Mouse (Mus musculus): ENCODE measurements around the gene Defb30. TPM values are rescaled to one million over a fixed set of nuclear protein-coding genes. Genes with fewer than 3 reads are reported as not detected.

The Defb30 gene
- polyA plus RNA-seq (2012; ENCODE audit: insufficient read depth, insufficient read length, missing spikeins) = not detected in 2 replicates

GRCm38 (mm10) chr14:63049910-63050370, at the start of gene Defb30:
Gene Defb30, minus strand, starts transcription at chr14:63049960.
- H3K4me1 ChIP-seq (ENCODE audit: control insufficient read depth, insufficient read depth, insufficient read length, low read length) = no peaks in the 10 kb centered on the region
- no peak within 1 kb of the TSS for H3K27ac ChIP-seq (replicated peaks; ENCODE audit: low read depth, low read length)

GRCm38 (mm10) chr14:63067708-63068107, 17.9 kb upstream of the Defb30 start:
- Histone ChIP-seq H3K4me1 (ENCODE audit: control insufficient read depth, insufficient read depth, insufficient read length, low read length) (no peaks in the 10 kb centered on the region), H3K27ac (replicated peaks; ENCODE audit: low read depth, low read length) (no peak overlapping the region), H3K4me3 (ENCODE audit: insufficient read depth, low read depth, low read length) (no peak overlapping the region)

More at GRCm38 (mm10) chr14:63049910-63050370, at the start of gene Defb30:
- H3K4me3 ChIP-seq (ENCODE audit: insufficient read depth, low read depth, low read length) = no peak within 1 kb of the TSS

- no peak overlapping the region for H3K4me3 ChIP-seq (ENCODE audit: insufficient read depth, low read depth, low read length)
- no peak overlapping the region for H3K27ac ChIP-seq (replicated peaks; ENCODE audit: low read depth, low read length)
- no peaks in the 10 kb centered on the region for H3K4me1 ChIP-seq (ENCODE audit: control insufficient read depth, insufficient read depth, insufficient read length, low read length)
Observed at GRCm38 (mm10) chr14:63066630-63067310, 17.0 kb upstream of the Defb30 start.

- no peak overlapping the region for H3K27ac ChIP-seq (replicated peaks; ENCODE audit: low read depth, low read length)
- H3K4me1 ChIP-seq (ENCODE audit: control insufficient read depth, insufficient read depth, insufficient read length, low read length) = no peaks in the 10 kb centered on the region
- no peak overlapping the region for H3K4me3 ChIP-seq (ENCODE audit: insufficient read depth, low read depth, low read length)
Observed at GRCm38 (mm10) chr14:63065391-63065790, 15.6 kb upstream of the Defb30 start.

- Histone ChIP-seq H3K4me1 (ENCODE audit: control insufficient read depth, insufficient read depth, insufficient read length, low read length) (no peaks in the 10 kb centered on the region), H3K27ac (replicated peaks; ENCODE audit: low read depth, low read length) (no peak overlapping the region), H3K4me3 (ENCODE audit: insufficient read depth, low read depth, low read length) (no peak overlapping the region)
Observed at GRCm38 (mm10) chr14:63062184-63062583, 12.4 kb upstream of the Defb30 start.

GRCm38 (mm10) chr14:63060361-63060760, 10.6 kb upstream of the Defb30 start:
- no peak overlapping the region for H3K4me3 ChIP-seq (ENCODE audit: insufficient read depth, low read depth, low read length)
- H3K4me1 ChIP-seq (ENCODE audit: control insufficient read depth, insufficient read depth, insufficient read length, low read length) = no peaks in the 10 kb centered on the region
- H3K27ac ChIP-seq (replicated peaks; ENCODE audit: low read depth, low read length) = no peak overlapping the region

- Histone ChIP-seq H3K4me1 (ENCODE audit: control insufficient read depth, insufficient read depth, insufficient read length, low read length) (no peaks in the 10 kb centered on the region), H3K4me3 (ENCODE audit: insufficient read depth, low read depth, low read length) (no peak overlapping the region), H3K27ac (replicated peaks; ENCODE audit: low read depth, low read length) (no peak overlapping the region)
Observed at GRCm38 (mm10) chr14:63054729-63055128, 5.0 kb upstream of the Defb30 start.

GRCm38 (mm10) chr14:63050769-63051168, 1.0 kb upstream of the Defb30 start:
- no peak overlapping the region for H3K4me3 ChIP-seq (ENCODE audit: insufficient read depth, low read depth, low read length)
- H3K4me1 ChIP-seq (ENCODE audit: control insufficient read depth, insufficient read depth, insufficient read length, low read length) = no peaks in the 10 kb centered on the region
- no peak overlapping the region for H3K27ac ChIP-seq (replicated peaks; ENCODE audit: low read depth, low read length)

- H3K4me1 ChIP-seq (ENCODE audit: control insufficient read depth, insufficient read depth, insufficient read length, low read length) = no peaks in the 10 kb centered on the region
- no peak within 1 kb of the TSS for H3K27ac ChIP-seq (replicated peaks; ENCODE audit: low read depth, low read length)
- no peak within 1 kb of the TSS for H3K4me3 ChIP-seq (ENCODE audit: insufficient read depth, low read depth, low read length)
Observed at GRCm38 (mm10) chr14:63046691-63047090, 3.1 kb downstream of the Defb30 start, which contains the start of gene Defb42. Gene Defb42, plus strand, starts transcription at chr14:63046991.

GRCm38 (mm10) chr14:63020524-63021156, 29.1 kb downstream of the Defb30 start:
- Histone ChIP-seq H3K4me1 (ENCODE audit: control insufficient read depth, insufficient read depth, insufficient read length, low read length) (no peaks in the 10 kb centered on the region), H3K4me3 (ENCODE audit: insufficient read depth, low read depth, low read length) (no peak overlapping the region), H3K27ac (replicated peaks; ENCODE audit: low read depth, low read length) (no peak overlapping the region)

- H3K4me1 ChIP-seq (ENCODE audit: control insufficient read depth, insufficient read depth, insufficient read length, low read length) = no peaks in the 10 kb centered on the region
- H3K27ac ChIP-seq (replicated peaks; ENCODE audit: low read depth, low read length) = no peak overlapping the region
- no peak overlapping the region for H3K4me3 ChIP-seq (ENCODE audit: insufficient read depth, low read depth, low read length)
Observed at GRCm38 (mm10) chr14:63014667-63015066, 35.1 kb downstream of the Defb30 start.

GRCm38 (mm10) chr14:63013082-63013481, 36.7 kb downstream of the Defb30 start:
- Histone ChIP-seq H3K4me3 (ENCODE audit: insufficient read depth, low read depth, low read length) (no peak overlapping the region), H3K4me1 (ENCODE audit: control insufficient read depth, insufficient read depth, insufficient read length, low read length) (no peaks in the 10 kb centered on the region), H3K27ac (replicated peaks; ENCODE audit: low read depth, low read length) (no peak overlapping the region)

- no peaks in the 10 kb centered on the region for H3K4me1 ChIP-seq (ENCODE audit: control insufficient read depth, insufficient read depth, insufficient read length, low read length)
- H3K27ac ChIP-seq (replicated peaks; ENCODE audit: low read depth, low read length) = no peak within 1 kb of the TSS
- H3K4me3 ChIP-seq (ENCODE audit: insufficient read depth, low read depth, low read length) = no peak within 1 kb of the TSS
Observed at GRCm38 (mm10) chr14:63011471-63011870, 38.3 kb downstream of the Defb30 start, which contains the start of gene Defb43. Gene Defb43, plus strand, starts transcription at chr14:63011771.

GRCm38 (mm10) chr14:63002588-63002987, 47.2 kb downstream of the Defb30 start:
- H3K4me1 ChIP-seq (ENCODE audit: control insufficient read depth, insufficient read depth, insufficient read length, low read length) = no peaks in the 10 kb centered on the region
- no peak overlapping the region for H3K27ac ChIP-seq (replicated peaks; ENCODE audit: low read depth, low read length)
- H3K4me3 ChIP-seq (ENCODE audit: insufficient read depth, low read depth, low read length) = no peak overlapping the region

GRCm38 (mm10) chr14:62998977-62999376, 50.8 kb downstream of the Defb30 start:
- H3K4me3 ChIP-seq (ENCODE audit: insufficient read depth, low read depth, low read length) = no peak overlapping the region
- H3K4me1 ChIP-seq (ENCODE audit: control insufficient read depth, insufficient read depth, insufficient read length, low read length) = no peaks in the 10 kb centered on the region
- no peak overlapping the region for H3K27ac ChIP-seq (replicated peaks; ENCODE audit: low read depth, low read length)

GRCm38 (mm10) chr14:62997777-62998176, 52.0 kb downstream of the Defb30 start, which contains the start of gene Defb47:
Gene Defb47, plus strand, starts transcription at chr14:62998077.
- Histone ChIP-seq H3K4me1 (ENCODE audit: control insufficient read depth, insufficient read depth, insufficient read length, low read length) (no peaks in the 10 kb centered on the region), H3K27ac (replicated peaks; ENCODE audit: low read depth, low read length) (no peak within 1 kb of the TSS), H3K4me3 (ENCODE audit: insufficient read depth, low read depth, low read length) (no peak within 1 kb of the TSS)

Measured in brown adipose tissue, adult 24 weeks (tissue).